Mouse (Mus musculus): ENCODE results near the gene Zswim8. TPM values are rescaled to one million over a fixed set of nuclear protein-coding genes. Genes with fewer than 3 reads are reported as not detected.

The Zswim8 gene
- polyA plus RNA-seq, 1 experiment from 2014 or later: 57.8 TPM

DNA sequence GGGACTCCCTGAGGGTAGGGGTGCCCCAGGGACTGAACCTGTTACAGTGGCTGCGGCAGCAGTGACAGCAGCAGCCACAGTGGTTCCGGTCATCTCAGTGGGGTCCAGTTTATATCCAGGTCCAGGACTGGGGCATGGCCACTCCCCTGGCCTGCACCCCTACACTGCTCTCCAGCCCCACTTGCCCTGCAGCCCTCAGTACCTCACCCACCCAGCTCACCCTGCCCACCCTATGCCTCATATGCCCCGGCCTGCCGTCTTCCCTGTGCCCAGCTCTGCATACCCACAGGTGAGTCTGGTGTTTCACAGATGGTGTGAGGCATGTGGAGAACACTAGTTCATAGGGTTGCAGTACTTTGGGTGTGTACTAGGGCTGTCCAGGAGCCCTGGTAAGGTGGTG, 14.0 kb downstream of the Zswim8 start:
- Histone ChIP-seq H3K4me2 (no peak overlapping the region), H3K4me1 (no peaks in the 10 kb centered on the region), H3K27me3 (replicated peaks) (no peaks in the 10 kb centered on the region), H3K4me3 (no peak overlapping the region), H3K9ac (no peak overlapping the region), H3K36me3 (replicated peaks) (peaks cover 88% of the 10 kb centered on the region), H3K27ac (no peak overlapping the region), H3K9me3 (no peaks in the 10 kb centered on the region)
- WGBS: 94% methylated on average over 4 of the region's 4 CpGs
- 0 out of 2 replicates have a peak, but pooled peaks have one; percentile 12 for ATAC-seq (replicated peaks)

DNA sequence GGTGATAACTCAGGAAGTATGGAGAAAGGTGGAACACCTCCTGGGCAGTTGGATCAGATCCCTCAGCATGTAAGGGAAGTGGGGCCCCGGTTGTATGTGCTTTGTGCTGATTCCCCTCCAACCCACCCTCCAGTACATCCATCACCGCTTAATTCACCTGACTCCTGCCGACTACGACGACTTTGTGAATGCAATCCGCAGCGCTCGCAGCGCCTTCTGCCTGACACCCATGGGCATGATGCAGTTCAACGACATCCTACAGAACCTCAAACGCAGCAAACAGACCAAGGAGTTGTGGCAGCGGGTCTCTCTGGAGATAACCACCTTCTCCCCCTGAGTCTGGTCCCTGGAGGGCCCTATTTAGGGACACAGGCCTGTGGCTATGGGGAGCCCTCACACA, 15.7 kb downstream of the Zswim8 start:
- Histone ChIP-seq H3K4me1 (no peaks in the 10 kb centered on the region), H3K27me3 (replicated peaks) (no peaks in the 10 kb centered on the region), H3K4me3 (no peak overlapping the region), H3K9ac (no peak overlapping the region), H3K27ac (no peak overlapping the region), H3K4me2 (no peak overlapping the region), H3K36me3 (replicated peaks) (peaks cover 83% of the 10 kb centered on the region), H3K9me3 (no peaks in the 10 kb centered on the region)
- no peak for ATAC-seq (replicated peaks)
- WGBS: 90% methylated on average over 12 of the region's 12 CpGs

GRCm38 (mm10) chr14:20724043-20724442, 16.7 kb downstream of the Zswim8 start:
- Histone ChIP-seq H3K9ac (no peak overlapping the region), H3K4me1 (no peaks in the 10 kb centered on the region), H3K27me3 (replicated peaks) (no peaks in the 10 kb centered on the region), H3K36me3 (replicated peaks) (peaks cover 81% of the 10 kb centered on the region), H3K4me3 (no peak overlapping the region), H3K9me3 (no peaks in the 10 kb centered on the region), H3K27ac (no peak overlapping the region), H3K4me2 (no peak overlapping the region)
- 33% methylated on average over 5 of the region's 5 CpGs for WGBS
- ATAC-seq (replicated peaks): peak; percentile 15; the same call in 1 of the 2 replicates

DNA sequence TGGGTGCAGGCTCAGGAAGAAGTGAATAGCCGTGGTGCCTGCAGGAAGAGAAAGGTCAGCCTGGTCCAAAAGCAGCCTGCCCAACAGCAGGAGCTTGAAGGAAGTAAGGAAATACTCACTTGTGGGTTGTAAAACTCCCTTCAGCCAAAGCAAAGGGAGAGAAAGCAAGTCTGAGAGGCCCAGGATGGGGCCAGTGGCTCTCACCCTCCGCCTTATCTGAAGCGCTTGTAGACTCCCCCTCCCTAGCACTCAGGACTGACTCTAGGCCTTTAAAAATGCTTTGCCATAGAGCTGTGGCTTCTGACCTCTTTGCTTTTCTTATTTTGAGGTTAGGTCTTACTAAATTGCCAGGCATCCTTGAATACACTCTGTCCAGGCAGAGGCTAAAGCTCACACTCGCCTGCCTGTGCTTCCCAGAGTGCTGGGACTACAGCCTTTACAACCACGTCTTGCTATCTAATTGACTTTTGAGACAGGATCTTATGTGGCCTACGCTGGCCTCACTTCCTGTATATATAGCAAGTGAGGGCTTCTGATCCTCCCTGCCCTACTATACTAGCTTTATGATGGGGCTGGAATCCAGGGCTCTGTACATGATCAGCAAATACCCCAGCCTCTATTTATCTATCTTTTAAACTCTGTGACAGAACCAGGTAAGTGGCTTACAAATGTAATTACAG, 18.4 kb downstream of the Zswim8 start:
- H3K4me1 ChIP-seq: no peaks in the 10 kb centered on the region
- H3K36me3 ChIP-seq (replicated peaks): peaks cover 68% of the 10 kb centered on the region
- no peak overlapping the region for H3K9ac ChIP-seq
- no peaks in the 10 kb centered on the region for H3K9me3 ChIP-seq
- 89% methylated on average over 6 of the region's 6 CpGs for WGBS
- no peaks in the 10 kb centered on the region for H3K27me3 ChIP-seq (replicated peaks)
- no peak for ATAC-seq (replicated peaks)
- H3K4me3 ChIP-seq: no peak overlapping the region
- no peak overlapping the region for H3K4me2 ChIP-seq
- H3K27ac ChIP-seq: no peak overlapping the region

DNA sequence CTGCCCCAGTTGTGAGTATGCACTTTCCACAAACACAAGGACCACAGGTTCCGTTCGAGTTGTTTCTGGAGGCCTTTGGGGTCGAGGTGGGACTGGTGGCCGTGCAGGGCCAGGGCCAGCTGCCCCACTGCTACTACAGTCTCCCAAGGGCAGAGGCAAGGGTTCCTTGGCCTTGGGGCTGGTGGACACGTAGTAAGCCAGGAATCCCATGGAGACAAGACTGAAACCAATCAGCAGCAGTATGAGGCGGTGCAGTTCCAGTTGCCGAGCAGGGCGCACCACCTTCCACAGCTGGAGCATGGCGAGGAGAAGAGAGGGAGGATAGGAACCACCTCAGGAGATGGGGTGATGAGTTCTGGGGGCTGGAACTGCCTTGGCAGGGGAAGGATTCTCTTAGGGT, 22.5 kb downstream of the Zswim8 start:
- Histone ChIP-seq H3K27me3 (replicated peaks) (no peaks in the 10 kb centered on the region), H3K4me1 (peaks cover 11% of the 10 kb centered on the region), H3K4me2 (no peak overlapping the region), H3K36me3 (replicated peaks) (peaks cover 31% of the 10 kb centered on the region), H3K9ac (no peak overlapping the region), H3K9me3 (no peaks in the 10 kb centered on the region), H3K4me3 (no peak overlapping the region), H3K27ac (no peak overlapping the region)
- ATAC-seq (replicated peaks): no peak
- WGBS: 91% methylated on average over 9 of the region's 9 CpGs

DNA sequence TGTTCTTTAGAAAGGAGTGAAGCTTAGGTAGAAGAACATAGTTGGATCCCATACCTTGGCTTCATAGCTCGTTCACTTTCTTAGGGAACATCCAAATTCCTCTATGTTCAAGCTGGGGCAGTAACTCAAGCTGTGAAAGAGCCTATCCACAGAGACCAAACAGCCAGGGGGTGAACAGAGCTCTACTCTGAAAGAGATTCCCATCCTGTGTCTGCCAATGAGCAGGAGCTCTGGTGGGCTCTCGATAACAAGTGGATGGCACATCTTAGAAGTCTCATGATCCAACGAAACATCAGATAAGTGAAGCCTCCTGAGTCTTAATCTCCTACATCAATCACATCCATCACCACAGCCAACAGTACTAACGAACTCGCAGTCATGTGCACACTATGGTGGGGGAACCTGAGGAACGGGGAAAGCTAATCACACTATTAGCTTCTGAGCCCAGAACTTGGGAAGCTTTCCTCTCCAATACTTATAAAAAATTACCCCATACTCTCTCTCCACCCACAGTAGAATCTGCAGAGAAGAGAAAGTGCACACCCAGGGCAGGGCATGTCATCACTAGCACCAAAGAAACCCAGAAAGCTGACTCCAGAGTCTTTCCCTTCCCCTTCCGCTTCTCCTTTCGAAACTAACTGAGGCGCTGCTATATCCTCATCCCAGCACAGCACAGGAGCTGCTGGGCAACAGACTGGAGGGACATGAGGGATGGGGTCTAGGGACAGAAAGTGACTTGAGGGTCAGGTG, 23.7 kb downstream of the Zswim8 start:
- H3K4me1 ChIP-seq: peaks cover 11% of the 10 kb centered on the region
- no peak overlapping the region for H3K4me2 ChIP-seq
- no peak overlapping the region for H3K27ac ChIP-seq
- peaks cover 23% of the 10 kb centered on the region for H3K36me3 ChIP-seq (replicated peaks)
- H3K27me3 ChIP-seq (replicated peaks): no peaks in the 10 kb centered on the region
- no peak overlapping the region for H3K4me3 ChIP-seq
- H3K9ac ChIP-seq: no peak overlapping the region
- ATAC-seq (replicated peaks): no peak
- 94% methylated on average over 9 of the region's 9 CpGs for WGBS
- H3K9me3 ChIP-seq: no peaks in the 10 kb centered on the region

DNA sequence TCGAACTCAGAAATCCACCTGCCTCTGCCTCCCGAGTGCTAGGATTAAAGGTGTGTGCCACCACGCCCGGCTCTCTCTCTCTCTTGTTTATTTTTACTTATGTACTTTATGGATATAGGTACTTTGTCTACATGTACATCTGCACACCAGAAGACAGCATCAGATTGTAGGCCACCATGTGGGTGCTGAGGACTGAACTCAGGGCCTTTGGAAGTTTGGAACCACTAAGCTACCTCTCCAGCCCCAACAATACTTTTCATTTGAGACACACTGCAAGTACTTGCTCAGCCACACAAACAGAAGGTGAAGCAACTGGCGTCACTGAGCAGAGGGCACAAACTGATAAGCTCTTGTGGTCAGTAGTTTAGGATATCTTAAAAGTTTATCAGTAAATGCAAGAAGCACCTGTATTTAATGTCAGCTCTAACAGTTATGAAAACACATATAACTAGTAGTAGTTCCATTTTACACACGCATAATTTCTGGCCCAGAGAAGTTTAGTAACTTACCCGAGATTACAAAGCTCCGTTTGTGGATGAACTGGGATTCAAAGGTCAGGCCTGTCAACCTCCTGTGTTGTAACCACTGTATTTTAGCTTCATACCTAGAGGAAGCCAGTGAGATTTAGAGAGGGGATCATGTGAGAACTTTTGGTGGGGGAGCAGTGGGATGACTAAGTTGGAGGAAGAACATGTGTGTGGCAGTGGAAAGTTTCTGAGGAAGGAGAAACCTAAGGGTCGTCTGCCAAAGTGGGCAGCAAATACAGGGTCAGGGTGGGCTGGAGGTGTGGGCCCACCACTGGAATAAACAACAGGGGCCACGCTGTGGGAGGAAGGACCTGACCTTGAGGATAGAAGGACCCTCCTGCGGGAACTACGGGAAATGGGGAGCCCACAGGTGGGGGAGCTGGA, 25.9 kb downstream of the Zswim8 start:
- WGBS: 53% methylated on average over 12 of the region's 12 CpGs
- Histone ChIP-seq H3K9ac (peak overlapping the region; percentile 91), H3K4me1 (peaks cover 11% of the 10 kb centered on the region), H3K36me3 (replicated peaks) (peaks cover 9% of the 10 kb centered on the region), H3K27ac (peak overlapping the region; percentile 89; the same call in 1 of the 2 replicates), H3K4me3 (peak overlapping the region; percentile 78), H3K27me3 (replicated peaks) (no peaks in the 10 kb centered on the region), H3K4me2 (peak overlapping the region; percentile 66), H3K9me3 (no peaks in the 10 kb centered on the region)
- ATAC-seq (replicated peaks): no peak; the same call in 1 of the 2 replicates

- H3K36me3 ChIP-seq (replicated peaks): peaks cover 4% of the 10 kb centered on the region
- peak; percentile 99 for ATAC-seq (replicated peaks)
- 0% methylated on average over 72 of the region's 81 CpGs for WGBS
These were observed 26.8 kb downstream of the Zswim8 start, which contains the start of gene Ndst2 for GRCm38 (mm10) chr14:20733952-20734774. Gene Ndst2 (minus strand): TSS chr14:20734562.

GRCm38 (mm10) chr14:20735052-20735451, 27.7 kb downstream of the Zswim8 start:
- H3K9me3 ChIP-seq: no peaks in the 10 kb centered on the region
- H3K36me3 ChIP-seq (replicated peaks): peaks cover 4% of the 10 kb centered on the region
- H3K4me3 ChIP-seq: no peak overlapping the region
- ATAC-seq (replicated peaks): no peak
- H3K4me1 ChIP-seq: peaks cover 11% of the 10 kb centered on the region
- H3K4me2 ChIP-seq: peak overlapping the region; percentile 66; the same call in 1 of the 2 replicates
- H3K9ac ChIP-seq: no peak overlapping the region
- 69% methylated on average over 2 of the region's 2 CpGs for WGBS
- H3K27ac ChIP-seq: 0 out of 2 replicates have a peak overlapping the region, but pooled peaks have one; percentile 42
- no peaks in the 10 kb centered on the region for H3K27me3 ChIP-seq (replicated peaks)

More at GRCm38 (mm10) chr14:20733952-20734774, 26.8 kb downstream of the Zswim8 start, which contains the start of gene Ndst2:
- Histone ChIP-seq H3K27me3 (replicated peaks) (no peaks in the 10 kb centered on the region), H3K27ac (peak within 1 kb of the TSS; percentile 89), H3K4me3 (peak within 1 kb of the TSS; percentile 78), H3K9me3 (no peaks in the 10 kb centered on the region), H3K9ac (peak within 1 kb of the TSS; percentile 91), H3K4me1 (peaks cover 11% of the 10 kb centered on the region), H3K4me2 (peak within 1 kb of the TSS; percentile 66)

GRCm38 (mm10) chr14:20735892-20736390, 28.6 kb downstream of the Zswim8 start:
- peaks cover 11% of the 10 kb centered on the region for H3K4me1 ChIP-seq
- no peak overlapping the region for H3K9ac ChIP-seq
- no peak overlapping the region for H3K4me3 ChIP-seq
- no peak for ATAC-seq (replicated peaks)
- peaks cover 4% of the 10 kb centered on the region for H3K36me3 ChIP-seq (replicated peaks)
- no peaks in the 10 kb centered on the region for H3K27me3 ChIP-seq (replicated peaks)
- H3K4me2 ChIP-seq: no peak overlapping the region
- no peaks in the 10 kb centered on the region for H3K9me3 ChIP-seq
- 88% methylated on average over 13 of the region's 13 CpGs for WGBS
- H3K27ac ChIP-seq: no peak overlapping the region

DNA sequence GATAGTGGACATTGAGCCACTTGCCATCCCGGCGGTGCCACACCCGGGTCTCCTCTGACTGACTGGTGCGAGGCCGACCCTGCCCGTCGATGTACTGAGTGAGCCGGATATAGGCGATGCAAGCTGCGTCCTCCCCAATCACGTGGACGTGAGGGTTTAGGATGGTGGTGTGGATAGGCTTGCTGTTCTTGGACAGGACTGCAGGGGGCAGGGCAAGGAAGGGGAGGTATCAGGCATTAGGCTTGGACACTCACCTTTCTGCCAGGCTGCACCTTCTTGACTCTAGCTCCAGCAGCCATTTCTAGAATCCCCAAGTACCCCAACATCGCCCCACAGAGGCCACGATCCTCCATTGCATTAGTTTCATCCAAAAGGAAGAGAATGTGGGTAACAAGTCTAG, 30.0 kb downstream of the Zswim8 start:
- Histone ChIP-seq H3K4me2 (no peak overlapping the region), H3K36me3 (replicated peaks) (peaks cover 6% of the 10 kb centered on the region), H3K9ac (no peak overlapping the region), H3K4me3 (no peak overlapping the region), H3K9me3 (no peaks in the 10 kb centered on the region), H3K27ac (no peak overlapping the region), H3K4me1 (peaks cover 11% of the 10 kb centered on the region), H3K27me3 (replicated peaks) (no peaks in the 10 kb centered on the region)
- ATAC-seq (replicated peaks): no peak
- WGBS: 44% methylated on average over 14 of the region's 14 CpGs
